Mouse (Mus musculus) forebrain, embryonic 13.5 days (tissue): ENCODE data around the gene Arhgef25. TPM values are rescaled to one million over a fixed set of nuclear protein-coding genes. Genes with fewer than 3 reads are reported as not detected.
"Not testable (repeated sequence)": the region's sequence is repeated elsewhere in the genome, so short reads cannot be mapped to it uniquely, and the experiment has no call there.

Source experiments
- ATAC-seq: fragments of 200-750 bp; cut with Nextera tagmentation; 2 replicates; pipeline ENCODE4 v1.8.0; 2017
- H3K27ac ChIP-seq: fragments of 300-500 bp; sonication (generic); 2 replicates; pipeline ENCODE4 v1.5.1; 2015; ENCODE audit warnings: inconsistent platforms, mild to moderate bottlenecking, moderate library complexity
- H3K27me3 ChIP-seq: fragments of 300-500 bp; sonication (generic); 2 replicates; pipeline ENCODE4 v1.6.1; 2015; ENCODE audit warnings: mild to moderate bottlenecking, inconsistent platforms
- H3K36me3 ChIP-seq: fragments of 300-500 bp; sonication (generic); 2 replicates; pipeline ENCODE4 v1.6.1; 2015; ENCODE audit warnings: mild to moderate bottlenecking, inconsistent platforms; ENCODE audit not compliant: poor library complexity, severe bottlenecking
- H3K4me1 ChIP-seq: fragments of 300-500 bp; sonication (generic); 2 replicates; pipeline ENCODE4 v1.6.1; 2015; ENCODE audit warnings: inconsistent platforms
- H3K4me2 ChIP-seq: fragments of 300-500 bp; sonication (generic); 2 replicates; pipeline ENCODE4 v1.6.1; 2015; ENCODE audit warnings: inconsistent platforms, mild to moderate bottlenecking, moderate library complexity
- H3K4me3 ChIP-seq: fragments of 300-500 bp; sonication (generic); 2 replicates; pipeline ENCODE4 v1.5.1; 2015; ENCODE audit warnings: mild to moderate bottlenecking, inconsistent platforms
- H3K9ac ChIP-seq: fragments of 300-500 bp; sonication (generic); 2 replicates; pipeline ENCODE4 v1.6.1; 2015; ENCODE audit warnings: mild to moderate bottlenecking, inconsistent platforms
- H3K9me3 ChIP-seq: fragments of 300-500 bp; sonication (generic); replicated peaks from 2 replicates; pipeline ENCODE4 v1.6.1; 2016; ENCODE audit warnings: inconsistent platforms
- WGBS: fragments of 180-500 bp; shearing (Covaris S2); methylation state at CpG from one replicate; pipeline ENCODE4 v1.1.7; 2015; 5-methylcytosine and 5-hydroxymethylcytosine counted together
- polyA plus RNA-seq: library from polyadenylated mRNA; unstranded; fragments of >200 nt; fragmentation: Nextera tagmentation; extraction: Ambion mirVana; gene quantifications from 2 replicates; pipeline ENCODE4 v1.2.1, GENCODE M21; 2015

Gene Arhgef25
- polyA plus RNA-seq, 1 experiment from 2014 or later: 25.8 TPM

- Histone ChIP-seq H3K9ac (no peak overlapping the region), H3K27me3 (0 out of 2 replicates have a peak, but pooled peaks cover 5% of the 10 kb centered on the region), H3K36me3 (no peaks in the 10 kb centered on the region), H3K4me2 (no peak overlapping the region), H3K4me3 (no peak overlapping the region), H3K9me3 (no peaks in the 10 kb centered on the region), H3K27ac (no peak overlapping the region), H3K4me1 (no peaks in the 10 kb centered on the region)
- no peak for ATAC-seq
- WGBS: 80% methylated on average over 9 of the region's 9 CpGs
Observed at GRCm38 (mm10) chr10:127160081-127160480, 29.8 kb downstream of the Arhgef25 start.

GRCm38 (mm10) chr10:127158471-127158870 lies 31.4 kb downstream of the Arhgef25 start:
- no peak overlapping the region for H3K27ac ChIP-seq
- ATAC-seq: no peak
- H3K4me2 ChIP-seq: no peak overlapping the region
- H3K36me3 ChIP-seq: no peaks in the 10 kb centered on the region
- H3K4me1 ChIP-seq: no peaks in the 10 kb centered on the region
- H3K9me3 ChIP-seq: no peaks in the 10 kb centered on the region
- H3K27me3 ChIP-seq: 0 out of 2 replicates have a peak, but pooled peaks cover 5% of the 10 kb centered on the region
- no peak overlapping the region for H3K4me3 ChIP-seq
- 70% methylated on average over 3 of the region's 3 CpGs for WGBS
- no peak overlapping the region for H3K9ac ChIP-seq

GRCm38 (mm10) chr10:127156511-127156910 lies 33.4 kb downstream of the Arhgef25 start:
- Histone ChIP-seq H3K27ac (no peak overlapping the region), H3K27me3 (no peaks in the 10 kb centered on the region), H3K36me3 (no peaks in the 10 kb centered on the region), H3K4me2 (no peak overlapping the region), H3K9me3 (no peaks in the 10 kb centered on the region), H3K4me1 (no peaks in the 10 kb centered on the region), H3K9ac (no peak overlapping the region), H3K4me3 (no peak overlapping the region)
- ATAC-seq: no peak
- WGBS: 92% methylated on average over 1 of the region's 1 CpGs

GRCm38 (mm10) chr10:127156089-127156488 lies 33.8 kb downstream of the Arhgef25 start:
- ATAC-seq: no peak
- H3K4me2 ChIP-seq: no peak overlapping the region
- no peak overlapping the region for H3K9ac ChIP-seq
- H3K36me3 ChIP-seq: no peaks in the 10 kb centered on the region
- no peaks in the 10 kb centered on the region for H3K4me1 ChIP-seq
- no peak overlapping the region for H3K4me3 ChIP-seq
- H3K9me3 ChIP-seq: no peaks in the 10 kb centered on the region
- H3K27me3 ChIP-seq: no peaks in the 10 kb centered on the region
- WGBS: 93% methylated on average over 1 of the region's 1 CpGs
- no peak overlapping the region for H3K27ac ChIP-seq

- no peak for ATAC-seq
- Histone ChIP-seq H3K4me2 (no peak overlapping the region), H3K4me3 (no peak overlapping the region), H3K36me3 (no peaks in the 10 kb centered on the region), H3K27ac (no peak overlapping the region), H3K4me1 (no peaks in the 10 kb centered on the region), H3K9ac (no peak overlapping the region), H3K9me3 (no peaks in the 10 kb centered on the region), H3K27me3 (no peaks in the 10 kb centered on the region)
- 91% methylated on average over 5 of the region's 5 CpGs for WGBS
Observed at GRCm38 (mm10) chr10:127154652-127155051, 35.2 kb downstream of the Arhgef25 start.

- no peak overlapping the region for H3K27ac ChIP-seq
- no peaks in the 10 kb centered on the region for H3K36me3 ChIP-seq
- no peak overlapping the region for H3K4me2 ChIP-seq
- no peaks in the 10 kb centered on the region for H3K9me3 ChIP-seq
- no peak overlapping the region for H3K4me3 ChIP-seq
- no peak for ATAC-seq
- no peak overlapping the region for H3K9ac ChIP-seq
- 97% methylated on average over 2 of the region's 2 CpGs for WGBS
- no peaks in the 10 kb centered on the region for H3K4me1 ChIP-seq
- H3K27me3 ChIP-seq: no peaks in the 10 kb centered on the region
Observed at GRCm38 (mm10) chr10:127154241-127154640, 35.6 kb downstream of the Arhgef25 start.

- Histone ChIP-seq H3K4me3 (no peak overlapping the region), H3K27ac (no peak overlapping the region), H3K9me3 (no peaks in the 10 kb centered on the region), H3K4me1 (no peaks in the 10 kb centered on the region), H3K27me3 (no peaks in the 10 kb centered on the region), H3K36me3 (no peaks in the 10 kb centered on the region), H3K9ac (no peak overlapping the region), H3K4me2 (no peak overlapping the region)
- WGBS: 96% methylated on average over 7 of the region's 7 CpGs
- ATAC-seq: no peak
Observed at GRCm38 (mm10) chr10:127153323-127153722, 36.6 kb downstream of the Arhgef25 start.

- H3K9me3 ChIP-seq, H3K27ac ChIP-seq, ATAC-seq, H3K4me1 ChIP-seq, H3K36me3 ChIP-seq, H3K4me2 ChIP-seq, H3K4me3 ChIP-seq, H3K9ac ChIP-seq, H3K27me3 ChIP-seq: not testable (repeated sequence)
- 90% methylated on average over 10 of the region's 10 CpGs for WGBS
Observed at GRCm38 (mm10) chr10:127152556-127152955, 37.3 kb downstream of the Arhgef25 start.

- H3K9ac ChIP-seq, H3K27me3 ChIP-seq, H3K4me3 ChIP-seq, H3K4me2 ChIP-seq, H3K36me3 ChIP-seq, H3K9me3 ChIP-seq, ATAC-seq, H3K4me1 ChIP-seq, H3K27ac ChIP-seq: not testable (repeated sequence)
- WGBS: 88% methylated on average over 3 of the region's 3 CpGs
Observed at GRCm38 (mm10) chr10:127151233-127151632, 38.6 kb downstream of the Arhgef25 start.

- no peaks in the 10 kb centered on the region for H3K36me3 ChIP-seq
- H3K4me1 ChIP-seq: no peaks in the 10 kb centered on the region
- WGBS: 89% methylated on average over 4 of the region's 4 CpGs
Observed at GRCm38 (mm10) chr10:127150471-127150872, 39.4 kb downstream of the Arhgef25 start.

GRCm38 (mm10) chr10:127147135-127147534 lies 42.7 kb downstream of the Arhgef25 start:
- no peak overlapping the region for H3K9ac ChIP-seq
- H3K27ac ChIP-seq: no peak overlapping the region
- no peak overlapping the region for H3K4me3 ChIP-seq
- H3K4me1 ChIP-seq: no peaks in the 10 kb centered on the region
- no peaks in the 10 kb centered on the region for H3K9me3 ChIP-seq
- no peak for ATAC-seq
- 80% methylated on average over 6 of the region's 6 CpGs for WGBS
- no peak overlapping the region for H3K4me2 ChIP-seq
- H3K27me3 ChIP-seq: no peaks in the 10 kb centered on the region
- no peaks in the 10 kb centered on the region for H3K36me3 ChIP-seq

More at GRCm38 (mm10) chr10:127150471-127150872, 39.4 kb downstream of the Arhgef25 start:
- Histone ChIP-seq H3K9me3 (no peaks in the 10 kb centered on the region), H3K9ac (no peak overlapping the region), H3K4me3 (no peak overlapping the region), H3K27ac (no peak overlapping the region), H3K27me3 (no peaks in the 10 kb centered on the region), H3K4me2 (no peak overlapping the region)
- no peak for ATAC-seq

- 84% methylated on average over 5 of the region's 5 CpGs for WGBS
- Histone ChIP-seq H3K4me2 (no peak overlapping the region), H3K36me3 (no peaks in the 10 kb centered on the region), H3K4me1 (no peaks in the 10 kb centered on the region), H3K4me3 (no peak overlapping the region), H3K9me3 (no peaks in the 10 kb centered on the region), H3K27ac (no peak overlapping the region), H3K27me3 (no peaks in the 10 kb centered on the region), H3K9ac (no peak overlapping the region)
- ATAC-seq: no peak
Observed at GRCm38 (mm10) chr10:127145303-127145702, 44.6 kb downstream of the Arhgef25 start.

GRCm38 (mm10) chr10:127144536-127144935 lies 45.3 kb downstream of the Arhgef25 start:
- Histone ChIP-seq H3K36me3 (no peaks in the 10 kb centered on the region), H3K4me1 (no peaks in the 10 kb centered on the region), H3K4me2 (no peak overlapping the region), H3K27me3 (no peaks in the 10 kb centered on the region), H3K27ac (no peak overlapping the region), H3K9me3 (no peaks in the 10 kb centered on the region), H3K4me3 (no peak overlapping the region), H3K9ac (no peak overlapping the region)
- 92% methylated on average over 7 of the region's 7 CpGs for WGBS
- ATAC-seq: no peak
